Mouse (Mus musculus) ES-Bruce4 (cell line): ENCODE results near the gene Ippk. TPM values are rescaled to one million over a fixed set of nuclear protein-coding genes. Genes with fewer than 3 reads are reported as not detected.

Experiments
- H3K27ac ChIP-seq: 2 replicates; pipeline ENCODE4 v1.5.1; 2012; ENCODE audit warnings: low read length, inconsistent platforms; ENCODE audit not compliant: insufficient read depth
- H3K27me3 ChIP-seq: 2 replicates; pipeline ENCODE4 v1.6.1; 2012; ENCODE audit warnings: mild to moderate bottlenecking, low read length, inconsistent platforms; ENCODE audit not compliant: control insufficient read depth, poor library complexity, insufficient read depth, severe bottlenecking
- H3K36me3 ChIP-seq: 2 replicates; pipeline ENCODE4 v1.6.1; 2012; ENCODE audit warnings: inconsistent platforms, mild to moderate bottlenecking, low read length, moderate library complexity; ENCODE audit not compliant: control insufficient read depth, poor library complexity, insufficient read depth, severe bottlenecking
- H3K4me1 ChIP-seq: one replicate; pipeline ENCODE4 v1.8.1; 2011; ENCODE audit warnings: low read length; ENCODE audit not compliant: control insufficient read depth, insufficient read depth
- H3K4me3 ChIP-seq: 2 replicates; pipeline ENCODE4 v1.5.1; 2011; ENCODE audit warnings: low read depth, mild to moderate bottlenecking, low read length
- H3K9ac ChIP-seq: 2 replicates; pipeline ENCODE4 v1.6.1; 2012; ENCODE audit warnings: low read depth, mild to moderate bottlenecking, inconsistent platforms; ENCODE audit not compliant: poor library complexity, severe bottlenecking
- H3K9me3 ChIP-seq: replicated peaks from 2 replicates; pipeline ENCODE4 v1.6.1; 2012; ENCODE audit warnings: mild to moderate bottlenecking, low read length, inconsistent platforms; ENCODE audit not compliant: control insufficient read depth, poor library complexity, insufficient read depth, severe bottlenecking
- CTCF ChIP-seq: IDR thresholded peaks from one replicate; pipeline ENCODE4 v1.8.1; 2011; ENCODE audit warnings: low read depth, low read length
- EP300 ChIP-seq: IDR thresholded peaks from 2 replicates; pipeline ENCODE4 v1.6.1; 2011; ENCODE audit warnings: low read depth, low read length; ENCODE audit not compliant: insufficient read depth
- POLR2A ChIP-seq: IDR thresholded peaks from one replicate; pipeline ENCODE4 v1.8.1; 2011; ENCODE audit warnings: low read length; ENCODE audit not compliant: insufficient read depth
- polyA plus RNA-seq: library from polyadenylated mRNA; stranded (reverse); fragments of >200 nt; gene quantifications from 2 replicates; pipeline ENCODE4 v1.2.4, GENCODE M21; 2011; ENCODE audit warnings: low read depth; ENCODE audit not compliant: missing spikeins, insufficient read depth, insufficient read length

Gene Ippk
- polyA plus RNA-seq, 1 experiment: 16.4 TPM

DNA sequence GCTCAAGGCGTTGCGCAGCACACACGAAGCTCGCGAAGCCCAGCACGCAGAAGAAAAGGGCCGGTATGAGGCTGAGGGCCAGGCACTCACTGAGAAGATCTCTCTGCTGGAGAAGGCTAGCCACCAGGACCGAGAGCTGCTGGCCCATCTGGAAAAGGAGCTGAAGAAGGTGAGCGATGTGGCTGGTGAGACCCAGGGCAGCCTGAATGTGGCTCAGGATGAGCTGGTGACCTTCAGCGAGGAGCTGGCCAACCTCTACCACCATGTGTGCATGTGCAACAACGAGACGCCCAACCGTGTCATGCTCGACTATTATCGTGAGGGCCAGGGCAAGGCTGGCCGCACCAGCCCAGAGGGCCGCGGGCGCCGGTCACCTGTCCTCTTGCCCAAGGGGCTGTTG is 41.7 kb upstream of the Ippk start:
- H3K9ac ChIP-seq: no peak overlapping the region
- no peaks in the 10 kb centered on the region for H3K4me1 ChIP-seq
- H3K36me3 ChIP-seq: 0 out of 2 replicates have a peak, but pooled peaks cover 6% of the 10 kb centered on the region
- H3K27me3 ChIP-seq: no peaks in the 10 kb centered on the region
- TF ChIP-seq POLR2A (no peak), EP300 (no peak), CTCF (no peak)
- no peaks in the 10 kb centered on the region for H3K9me3 ChIP-seq
- no peak overlapping the region for H3K4me3 ChIP-seq
- H3K27ac ChIP-seq: no peak overlapping the region

DNA sequence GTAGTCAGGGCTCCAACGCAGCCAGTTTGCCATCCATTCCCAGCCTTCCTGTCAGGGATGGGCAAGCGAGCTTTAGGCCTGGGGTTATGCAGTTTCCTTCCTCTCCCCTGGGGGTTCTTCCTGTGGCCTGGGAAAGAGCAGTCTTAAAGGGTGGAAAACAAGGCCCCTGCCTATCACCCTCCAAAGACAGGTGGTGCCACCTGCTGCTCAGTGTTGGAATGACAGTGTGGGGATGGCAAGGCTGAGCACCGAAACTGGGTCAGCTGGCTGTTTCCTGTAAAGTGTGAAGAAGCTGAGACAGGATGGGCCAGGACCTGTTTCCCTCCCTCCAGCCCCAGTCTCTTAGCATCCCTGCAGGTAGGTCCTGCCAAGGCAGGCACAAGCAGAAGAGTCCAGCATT is 39.8 kb upstream of the Ippk start:
- no peak overlapping the region for H3K27ac ChIP-seq
- no peaks in the 10 kb centered on the region for H3K9me3 ChIP-seq
- H3K27me3 ChIP-seq: no peaks in the 10 kb centered on the region
- TF ChIP-seq CTCF (peak; percentile 85), POLR2A (no peak)
- 0 out of 2 replicates have a peak, but pooled peaks cover 6% of the 10 kb centered on the region for H3K36me3 ChIP-seq
- no peak overlapping the region for H3K9ac ChIP-seq
- no peaks in the 10 kb centered on the region for H3K4me1 ChIP-seq
- no peak overlapping the region for H3K4me3 ChIP-seq

DNA sequence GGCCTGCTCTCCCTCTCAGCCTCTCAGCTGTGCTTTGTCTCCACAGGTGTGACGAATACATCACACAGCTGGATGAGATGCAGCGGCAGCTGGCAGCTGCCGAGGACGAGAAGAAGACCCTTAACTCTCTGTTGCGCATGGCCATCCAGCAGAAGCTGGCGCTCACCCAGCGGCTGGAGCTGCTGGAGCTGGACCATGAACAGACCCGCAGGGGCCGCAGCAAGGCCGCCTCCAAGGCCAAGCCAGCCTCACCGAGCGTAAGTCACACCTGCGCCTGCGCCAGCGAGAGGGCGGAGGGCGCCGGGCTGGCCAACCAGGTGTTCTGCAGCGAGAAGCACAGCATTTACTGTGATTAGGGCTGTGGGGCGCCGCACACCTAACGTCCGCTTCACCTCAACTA is 38.1 kb upstream of the Ippk start:
- Histone ChIP-seq H3K27ac (no peak overlapping the region), H3K4me3 (peak overlapping the region; percentile 47), H3K4me1 (no peaks in the 10 kb centered on the region), H3K9me3 (no peaks in the 10 kb centered on the region), H3K27me3 (no peaks in the 10 kb centered on the region), H3K9ac (peak overlapping the region; percentile 42; the same call in 1 of the 2 replicates), H3K36me3 (0 out of 2 replicates have a peak, but pooled peaks cover 3% of the 10 kb centered on the region)
- TF ChIP-seq EP300: no peak
- TF ChIP-seq CTCF: no peak
- TF ChIP-seq POLR2A: no peak

DNA sequence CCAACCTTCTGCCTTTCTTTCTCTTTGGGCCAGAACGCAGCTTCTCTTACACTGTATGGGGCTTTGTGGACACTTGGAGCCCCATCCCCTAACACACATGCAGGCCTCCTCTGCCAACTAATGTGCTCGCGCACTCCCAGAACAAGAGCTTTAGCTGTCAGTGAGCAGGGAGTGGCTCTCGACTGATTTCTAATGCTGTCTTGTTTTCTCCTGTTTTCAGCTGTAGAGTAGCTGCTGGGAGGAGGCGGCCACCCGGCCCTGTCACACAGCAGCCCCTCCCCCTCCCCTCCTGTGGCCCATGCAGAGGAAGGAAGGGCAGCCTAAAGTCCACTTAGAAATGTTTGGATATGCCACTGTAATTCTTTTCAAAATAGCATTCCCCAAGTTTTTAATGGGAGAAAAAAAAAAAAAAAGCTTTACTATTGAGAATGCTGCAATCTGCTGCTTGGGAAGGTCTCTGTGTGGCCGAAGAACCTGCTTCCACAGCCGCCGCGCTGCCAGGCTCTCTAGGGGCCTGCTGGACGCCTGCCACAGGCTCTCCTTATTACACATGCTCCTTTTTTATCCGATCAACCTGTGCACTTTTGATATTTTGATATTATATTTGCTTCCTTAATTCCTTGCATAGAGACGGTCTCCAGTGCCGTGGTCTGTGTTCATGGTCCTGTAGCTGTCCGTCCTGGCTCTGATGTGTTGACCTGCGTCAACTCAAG is 36.1 kb upstream of the Ippk start:
- H3K36me3 ChIP-seq: no peaks in the 10 kb centered on the region
- H3K27ac ChIP-seq: no peak overlapping the region
- H3K9ac ChIP-seq: no peak overlapping the region
- no peaks in the 10 kb centered on the region for H3K4me1 ChIP-seq
- H3K27me3 ChIP-seq: no peaks in the 10 kb centered on the region
- TF ChIP-seq POLR2A (no peak), EP300 (no peak), CTCF (no peak)
- no peaks in the 10 kb centered on the region for H3K9me3 ChIP-seq
- H3K4me3 ChIP-seq: no peak overlapping the region

DNA sequence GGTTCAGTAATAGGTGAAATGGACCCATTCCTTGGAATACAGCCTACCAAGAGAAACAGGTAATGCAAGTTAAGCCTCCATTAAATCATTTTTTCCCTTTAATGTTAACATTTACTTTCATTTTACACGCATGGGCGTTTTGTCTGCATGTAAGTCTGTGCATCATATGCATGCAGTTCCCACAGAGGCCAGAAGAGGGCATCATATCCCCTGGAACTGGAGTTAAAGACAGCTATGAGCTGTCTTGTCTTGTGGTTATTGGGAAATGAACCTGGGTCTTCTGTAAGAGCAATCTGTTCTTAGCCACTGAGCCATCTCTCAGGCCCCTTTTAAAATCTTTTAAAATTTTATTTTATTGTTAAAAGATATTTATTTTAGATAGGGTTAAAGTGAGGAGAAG is 29.7 kb upstream of the Ippk start:
- no peaks in the 10 kb centered on the region for H3K4me1 ChIP-seq
- no peaks in the 10 kb centered on the region for H3K36me3 ChIP-seq
- no peak for TF ChIP-seq EP300
- no peaks in the 10 kb centered on the region for H3K9me3 ChIP-seq
- H3K4me3 ChIP-seq: no peak overlapping the region
- H3K9ac ChIP-seq: no peak overlapping the region
- H3K27me3 ChIP-seq: no peaks in the 10 kb centered on the region
- no peak overlapping the region for H3K27ac ChIP-seq

DNA sequence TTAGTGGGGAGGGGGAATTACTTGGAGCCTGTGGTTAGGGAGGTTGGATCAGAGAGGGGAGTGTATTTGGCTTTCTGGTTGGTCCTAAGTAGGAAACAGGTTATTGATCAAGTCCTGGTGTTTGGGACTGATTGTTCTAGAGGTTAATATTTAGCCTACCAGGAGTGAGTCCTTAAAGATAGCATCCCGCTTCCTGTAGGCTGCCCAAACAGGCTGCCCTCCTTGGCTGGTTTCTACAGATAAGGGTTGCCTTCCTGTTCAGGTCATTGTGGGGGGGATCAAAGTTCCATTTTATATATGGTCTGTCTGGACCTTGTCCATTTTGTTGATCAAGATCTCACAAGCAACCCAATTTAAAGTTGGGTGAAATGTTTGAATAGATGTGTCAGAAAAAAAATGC is 27.5 kb upstream of the Ippk start:
- Histone ChIP-seq H3K36me3 (no peaks in the 10 kb centered on the region), H3K9ac (no peak overlapping the region), H3K4me1 (no peaks in the 10 kb centered on the region), H3K27ac (no peak overlapping the region), H3K27me3 (no peaks in the 10 kb centered on the region), H3K4me3 (no peak overlapping the region), H3K9me3 (no peaks in the 10 kb centered on the region)
- no peak for TF ChIP-seq CTCF
- no peak for TF ChIP-seq POLR2A
- no peak for TF ChIP-seq EP300
